Mouse (Mus musculus): Measurements from ENCODE around the gene Tex46. TPM values are rescaled to one million over a fixed set of nuclear protein-coding genes. Genes with fewer than 3 reads are reported as not detected.

Gene Tex46
- polyA plus RNA-seq, 1 experiment from 2014 or later: not detected

DNA sequence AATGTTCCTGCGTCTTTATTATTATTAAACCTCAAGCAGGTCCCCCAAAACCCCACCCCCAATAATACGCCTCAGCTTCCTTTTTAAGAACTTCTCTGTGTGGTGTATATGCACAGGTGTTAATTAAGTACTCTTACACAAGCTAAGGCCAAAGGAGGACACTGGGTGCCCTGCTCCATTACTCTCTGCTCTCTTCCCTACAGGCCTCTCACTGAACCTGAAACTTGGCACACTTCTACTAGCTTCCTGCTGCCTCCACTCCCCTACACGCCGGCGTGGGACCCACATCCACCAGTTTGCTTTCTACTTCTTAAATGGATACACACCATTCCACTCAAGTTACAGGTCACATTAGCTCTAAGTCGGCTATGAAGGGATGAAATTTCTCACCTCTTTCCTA, 15.0 kb upstream of the Tex46 start:
- H3K9ac ChIP-seq (ENCODE audit: low read depth, low read length): no peak overlapping the region
- H3K4me2 ChIP-seq (ENCODE audit: low read length): no peak overlapping the region
- H3K4me3 ChIP-seq (ENCODE audit: low read length): no peak overlapping the region
- no peaks in the 10 kb centered on the region; the same call in 1 of the 2 replicates for H3K36me3 ChIP-seq (ENCODE audit: control insufficient read depth, insufficient read depth, low read length)
- no peak for ATAC-seq
- 88% methylated on average over 6 of the region's 6 CpGs for WGBS
- no peaks in the 10 kb centered on the region for H3K9me3 ChIP-seq (ENCODE audit: control insufficient read depth, low read length)
- H3K4me1 ChIP-seq (ENCODE audit: control insufficient read depth, insufficient read depth, low read depth, low read length): peaks cover 9% of the 10 kb centered on the region
- H3K27ac ChIP-seq (ENCODE audit: low read depth, low read length): no peak overlapping the region
- H3K27me3 ChIP-seq (replicated peaks; ENCODE audit: control insufficient read depth, insufficient read depth, low read length): no peaks in the 10 kb centered on the region

DNA sequence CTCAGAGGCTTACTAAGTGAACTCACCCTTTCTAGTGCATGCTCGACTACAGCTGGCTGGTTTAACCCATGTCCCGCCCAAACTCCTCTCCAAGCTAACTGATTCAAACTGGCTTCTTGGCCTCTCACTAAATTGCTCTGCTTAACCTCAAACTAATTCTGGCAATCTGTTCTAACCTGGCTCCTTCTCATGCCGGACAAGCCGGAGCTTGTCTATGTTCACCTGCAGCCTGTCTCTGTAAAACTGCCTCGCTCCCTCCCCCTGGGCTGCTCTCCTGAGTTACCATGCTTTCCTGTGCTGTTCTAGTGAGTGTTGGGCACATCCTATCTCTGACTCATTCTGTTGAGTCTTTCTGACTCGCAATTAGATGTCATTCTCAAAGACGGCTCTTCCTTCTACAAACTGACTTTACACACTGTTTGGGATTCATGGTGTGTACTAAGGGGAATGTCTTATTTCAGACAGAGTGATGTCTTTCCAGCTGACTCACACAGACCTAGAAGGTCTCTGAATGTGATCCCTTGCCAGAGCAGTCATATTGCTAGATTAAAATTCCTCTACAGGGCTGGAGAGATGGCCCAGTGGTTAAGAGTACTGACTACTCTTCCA, 11.9 kb upstream of the Tex46 start:
- ATAC-seq: no peak
- no peak overlapping the region for H3K9ac ChIP-seq (ENCODE audit: low read depth, low read length)
- no peak overlapping the region for H3K4me2 ChIP-seq (ENCODE audit: low read length)
- no peaks in the 10 kb centered on the region for H3K27me3 ChIP-seq (replicated peaks; ENCODE audit: control insufficient read depth, insufficient read depth, low read length)
- no peaks in the 10 kb centered on the region for H3K36me3 ChIP-seq (ENCODE audit: control insufficient read depth, insufficient read depth, low read length)
- H3K4me3 ChIP-seq (ENCODE audit: low read length): no peak overlapping the region
- no peak overlapping the region for H3K27ac ChIP-seq (ENCODE audit: low read depth, low read length)
- no peaks in the 10 kb centered on the region for H3K9me3 ChIP-seq (ENCODE audit: control insufficient read depth, low read length)
- H3K4me1 ChIP-seq (ENCODE audit: control insufficient read depth, insufficient read depth, low read depth, low read length): peaks cover 18% of the 10 kb centered on the region
- 88% methylated on average over 7 of the region's 7 CpGs for WGBS

GRCm38 (mm10) chr4:136599869-136600268, 10.4 kb upstream of the Tex46 start:
- peaks cover 15% of the 10 kb centered on the region for H3K4me1 ChIP-seq (ENCODE audit: control insufficient read depth, insufficient read depth, low read depth, low read length)
- H3K27me3 ChIP-seq (replicated peaks; ENCODE audit: control insufficient read depth, insufficient read depth, low read length): no peaks in the 10 kb centered on the region
- H3K36me3 ChIP-seq (ENCODE audit: control insufficient read depth, insufficient read depth, low read length): no peaks in the 10 kb centered on the region
- H3K27ac ChIP-seq (ENCODE audit: low read depth, low read length): no peak overlapping the region
- ATAC-seq: no peak
- no peak overlapping the region for H3K4me3 ChIP-seq (ENCODE audit: low read length)
- H3K4me2 ChIP-seq (ENCODE audit: low read length): no peak overlapping the region; the same call in 1 of the 2 replicates
- 91% methylated on average over 3 of the region's 3 CpGs for WGBS
- H3K9ac ChIP-seq (ENCODE audit: low read depth, low read length): no peak overlapping the region
- H3K9me3 ChIP-seq (ENCODE audit: control insufficient read depth, low read length): no peaks in the 10 kb centered on the region

DNA sequence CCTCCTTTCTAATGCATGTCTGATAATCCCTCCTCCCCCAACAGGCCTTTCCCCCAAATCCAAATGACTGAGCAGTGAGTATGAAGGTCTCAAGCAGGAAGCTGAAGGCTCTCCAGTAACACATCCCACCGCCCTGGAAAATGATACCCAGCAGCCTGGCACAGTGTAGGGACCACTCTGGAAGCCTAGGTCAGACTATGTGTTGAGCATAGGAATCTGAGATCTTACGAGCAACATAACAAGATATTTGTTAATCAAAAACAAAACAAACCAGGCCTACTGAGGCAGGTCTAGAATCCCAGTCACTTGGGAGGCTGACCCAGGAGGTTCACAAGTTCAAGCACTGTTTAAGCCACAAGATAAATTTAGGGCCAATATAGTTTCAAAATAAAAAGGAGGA, 9.7 kb upstream of the Tex46 start:
- Histone ChIP-seq H3K27ac (ENCODE audit: low read depth, low read length) (no peak overlapping the region), H3K4me2 (ENCODE audit: low read length) (peak overlapping the region; percentile 56), H3K36me3 (ENCODE audit: control insufficient read depth, insufficient read depth, low read length) (no peaks in the 10 kb centered on the region), H3K4me3 (ENCODE audit: low read length) (peak overlapping the region; percentile 75), H3K9ac (ENCODE audit: low read depth, low read length) (peak overlapping the region; percentile 23; the same call in 1 of the 2 replicates), H3K9me3 (ENCODE audit: control insufficient read depth, low read length) (no peaks in the 10 kb centered on the region), H3K4me1 (ENCODE audit: control insufficient read depth, insufficient read depth, low read depth, low read length) (peaks cover 15% of the 10 kb centered on the region), H3K27me3 (replicated peaks; ENCODE audit: control insufficient read depth, insufficient read depth, low read length) (no peaks in the 10 kb centered on the region)
- no peak for ATAC-seq
- 85% methylated on average over 2 of the region's 2 CpGs for WGBS

- Histone ChIP-seq H3K4me1 (ENCODE audit: control insufficient read depth, insufficient read depth, low read depth, low read length) (peaks cover 15% of the 10 kb centered on the region), H3K4me2 (ENCODE audit: low read length) (peak overlapping the region; percentile 56), H3K9ac (ENCODE audit: low read depth, low read length) (peak overlapping the region; percentile 86), H3K9me3 (ENCODE audit: control insufficient read depth, low read length) (no peaks in the 10 kb centered on the region), H3K4me3 (ENCODE audit: low read length) (peak overlapping the region; percentile 75), H3K36me3 (ENCODE audit: control insufficient read depth, insufficient read depth, low read length) (no peaks in the 10 kb centered on the region), H3K27ac (ENCODE audit: low read depth, low read length) (peak overlapping the region; percentile 94), H3K27me3 (replicated peaks; ENCODE audit: control insufficient read depth, insufficient read depth, low read length) (no peaks in the 10 kb centered on the region)
- no peak for ATAC-seq
- under 1% methylated on average over 13 of the region's 13 CpGs for WGBS
Measured at GRCm38 (mm10) chr4:136601476-136601875, 8.8 kb upstream of the Tex46 start.

GRCm38 (mm10) chr4:136602018-136602554, 8.2 kb upstream of the Tex46 start:
- Histone ChIP-seq H3K9ac (ENCODE audit: low read depth, low read length) (peak overlapping the region; percentile 86), H3K9me3 (ENCODE audit: control insufficient read depth, low read length) (no peaks in the 10 kb centered on the region), H3K27ac (ENCODE audit: low read depth, low read length) (peak overlapping the region; percentile 94), H3K4me3 (ENCODE audit: low read length) (peak overlapping the region; percentile 75), H3K4me1 (ENCODE audit: control insufficient read depth, insufficient read depth, low read depth, low read length) (peaks cover 15% of the 10 kb centered on the region), H3K27me3 (replicated peaks; ENCODE audit: control insufficient read depth, insufficient read depth, low read length) (no peaks in the 10 kb centered on the region), H3K36me3 (ENCODE audit: control insufficient read depth, insufficient read depth, low read length) (no peaks in the 10 kb centered on the region), H3K4me2 (ENCODE audit: low read length) (peak overlapping the region; percentile 56)
- WGBS: 1% methylated on average over 43 of the region's 68 CpGs
- ATAC-seq: peak; percentile 68

- Histone ChIP-seq H3K27ac (ENCODE audit: low read depth, low read length) (peak within 1 kb of the TSS; percentile 94), H3K4me1 (ENCODE audit: control insufficient read depth, insufficient read depth, low read depth, low read length) (peaks cover 13% of the 10 kb centered on the region), H3K4me2 (ENCODE audit: low read length) (peak within 1 kb of the TSS; percentile 56), H3K36me3 (ENCODE audit: control insufficient read depth, insufficient read depth, low read length) (no peaks in the 10 kb centered on the region), H3K9ac (ENCODE audit: low read depth, low read length) (peak within 1 kb of the TSS; percentile 86), H3K27me3 (replicated peaks; ENCODE audit: control insufficient read depth, insufficient read depth, low read length) (no peaks in the 10 kb centered on the region), H3K9me3 (ENCODE audit: control insufficient read depth, low read length) (no peaks in the 10 kb centered on the region), H3K4me3 (ENCODE audit: low read length) (peak within 1 kb of the TSS; percentile 75)
- 0% methylated on average over 41 of the region's 45 CpGs for WGBS
- peak; percentile 86 for ATAC-seq
Measured at GRCm38 (mm10) chr4:136602568-136602967, 7.7 kb upstream of the Tex46 start, which contains the start of gene Kdm1a. Gene Kdm1a, minus strand, starts transcription at chr4:136602723.

- H3K9me3 ChIP-seq (ENCODE audit: control insufficient read depth, low read length): no peaks in the 10 kb centered on the region
- no peak overlapping the region for H3K9ac ChIP-seq (ENCODE audit: low read depth, low read length)
- no peak overlapping the region for H3K4me2 ChIP-seq (ENCODE audit: low read length)
- H3K27ac ChIP-seq (ENCODE audit: low read depth, low read length): no peak overlapping the region
- 95% methylated on average over 19 of the region's 19 CpGs for WGBS
- H3K4me3 ChIP-seq (ENCODE audit: low read length): no peak overlapping the region
- ATAC-seq: no peak
- H3K4me1 ChIP-seq (ENCODE audit: control insufficient read depth, insufficient read depth, low read depth, low read length): peaks cover 1% of the 10 kb centered on the region; the same call in 1 of the 2 replicates
- H3K27me3 ChIP-seq (replicated peaks; ENCODE audit: control insufficient read depth, insufficient read depth, low read length): no peaks in the 10 kb centered on the region
- H3K36me3 ChIP-seq (ENCODE audit: control insufficient read depth, insufficient read depth, low read length): no peaks in the 10 kb centered on the region
Measured at GRCm38 (mm10) chr4:136605756-136606485, 4.3 kb upstream of the Tex46 start.

DNA sequence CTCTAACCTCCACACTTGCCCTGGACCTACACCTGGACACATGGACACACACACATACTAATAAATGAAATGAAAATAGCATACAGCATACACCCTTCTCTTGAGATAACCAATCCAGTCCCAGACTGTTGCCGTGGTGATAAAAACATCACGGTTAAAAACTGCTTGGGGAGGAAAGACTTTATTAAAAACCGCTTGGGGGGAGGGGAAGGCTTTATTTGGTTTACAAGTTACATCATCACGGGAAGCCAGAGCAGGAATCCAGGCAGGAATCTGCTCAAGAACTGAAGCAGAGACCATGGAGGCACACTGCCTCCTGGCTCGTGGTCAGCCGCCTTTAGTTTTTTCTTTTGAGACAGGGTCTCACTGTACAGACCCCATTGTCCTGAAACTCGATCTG, 3.4 kb downstream of the Tex46 start:
- no peaks in the 10 kb centered on the region for H3K4me1 ChIP-seq (ENCODE audit: control insufficient read depth, insufficient read depth, low read depth, low read length)
- 62% methylated on average over 7 of the region's 7 CpGs for WGBS
- ATAC-seq: no peak

More for the DNA sequence above, 3.4 kb downstream of the Tex46 start:
- Histone ChIP-seq H3K27ac (ENCODE audit: low read depth, low read length) (no peak overlapping the region), H3K9ac (ENCODE audit: low read depth, low read length) (no peak overlapping the region), H3K4me3 (ENCODE audit: low read length) (no peak overlapping the region), H3K9me3 (ENCODE audit: control insufficient read depth, low read length) (no peaks in the 10 kb centered on the region), H3K36me3 (ENCODE audit: control insufficient read depth, insufficient read depth, low read length) (no peaks in the 10 kb centered on the region), H3K4me2 (ENCODE audit: low read length) (no peak overlapping the region), H3K27me3 (replicated peaks; ENCODE audit: control insufficient read depth, insufficient read depth, low read length) (no peaks in the 10 kb centered on the region)
